Mouse (Mus musculus): Measurements from ENCODE around the gene Enox1. TPM values are rescaled to one million over a fixed set of nuclear protein-coding genes. Genes with fewer than 3 reads are reported as not detected.
"Not testable (repeated sequence)": the region's sequence is repeated elsewhere in the genome, so short reads cannot be mapped to it uniquely, and the experiment has no call there.

Gene Enox1
- total and polyA plus RNA-seq, 2 experiments from 2014 or later: 29.1 to 42.7 TPM

DNA sequence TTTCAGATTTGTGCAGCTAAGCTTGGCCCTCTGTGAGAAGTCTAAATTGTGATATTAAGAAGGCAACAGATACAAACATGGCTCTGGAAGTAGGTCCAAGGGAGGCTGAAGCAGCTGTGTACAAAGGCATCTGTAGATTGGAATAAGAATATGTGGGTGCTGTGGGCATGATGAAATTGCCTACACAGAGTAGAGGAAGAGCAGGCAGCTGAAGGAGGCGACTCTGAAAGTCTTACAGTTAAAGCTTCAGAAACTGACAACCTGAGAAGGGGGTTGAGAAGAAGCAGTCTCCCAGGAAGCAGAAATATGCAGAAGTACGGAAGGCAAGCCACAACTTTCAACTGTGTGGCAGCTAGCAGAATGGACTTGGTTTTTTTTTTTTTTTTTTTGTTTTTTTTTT lies 380.0 kb downstream of the Enox1 start:
- no peak overlapping the region for H3K4me2 ChIP-seq (ENCODE audit: low read depth, low read length)
- no peaks in the 10 kb centered on the region for H3K4me1 ChIP-seq (ENCODE audit: insufficient read depth, low read length)
- no peaks in the 10 kb centered on the region for H3K27me3 ChIP-seq (ENCODE audit: insufficient read depth, low read length)
- H3K27ac ChIP-seq: no peak overlapping the region
- ATAC-seq (no peak), DNase-seq (ENCODE audit: low spot score) (no peak)
- no peaks in the 10 kb centered on the region for H3K9me3 ChIP-seq (ENCODE audit: low read length)
- no peak overlapping the region for H3K9ac ChIP-seq (replicated peaks; ENCODE audit: low read length)
- TF ChIP-seq CTCF (IDR thresholded peaks at IDR 0.05; ENCODE audit: low read depth): no peak
- WGBS: 82% methylated on average over 2 of the region's 2 CpGs
- no peaks in the 10 kb centered on the region for H3K36me3 ChIP-seq (ENCODE audit: insufficient read depth, low read length)
- no peak overlapping the region for H3K4me3 ChIP-seq (ENCODE audit: low read length)

- not testable (repeated sequence) for H3K27ac ChIP-seq; H3K9ac ChIP-seq (replicated peaks; ENCODE audit: low read length); H3K4me3 ChIP-seq (ENCODE audit: low read length); DNase-seq (ENCODE audit: low spot score); H3K36me3 ChIP-seq (ENCODE audit: insufficient read depth, low read length); H3K4me1 ChIP-seq (ENCODE audit: insufficient read depth, low read length); H3K9me3 ChIP-seq (ENCODE audit: low read length); H3K27me3 ChIP-seq (ENCODE audit: insufficient read depth, low read length); H3K4me2 ChIP-seq (ENCODE audit: low read depth, low read length)
- ATAC-seq: 0 out of 2 replicates have a peak, but pooled peaks have one; percentile 35
- 73% methylated on average over 21 of the region's 21 CpGs for WGBS
These were observed 383.0 kb downstream of the Enox1 start for GRCm38 (mm10) chr14:77539563-77539962.

GRCm38 (mm10) chr14:77541925-77542324 lies 385.4 kb downstream of the Enox1 start:
- H3K9me3 ChIP-seq (ENCODE audit: low read length): no peaks in the 10 kb centered on the region
- no peaks in the 10 kb centered on the region for H3K27me3 ChIP-seq (ENCODE audit: insufficient read depth, low read length)
- no peak for ATAC-seq
- no peak overlapping the region for H3K9ac ChIP-seq (replicated peaks; ENCODE audit: low read length)
- no peak overlapping the region for H3K27ac ChIP-seq
- TF ChIP-seq CTCF (IDR thresholded peaks at IDR 0.05; ENCODE audit: low read depth): no peak
- H3K4me2 ChIP-seq (ENCODE audit: low read depth, low read length): no peak overlapping the region
- no peaks in the 10 kb centered on the region for H3K36me3 ChIP-seq (ENCODE audit: insufficient read depth, low read length)
- DNase-seq (ENCODE audit: low spot score): no peak
- H3K4me3 ChIP-seq (ENCODE audit: low read length): no peak overlapping the region
- WGBS: 82% methylated on average over 7 of the region's 7 CpGs
- H3K4me1 ChIP-seq (ENCODE audit: insufficient read depth, low read length): no peaks in the 10 kb centered on the region

GRCm38 (mm10) chr14:77546531-77547274 lies 390.1 kb downstream of the Enox1 start:
- Histone ChIP-seq H3K9ac (replicated peaks; ENCODE audit: low read length) (no peak overlapping the region), H3K9me3 (ENCODE audit: low read length) (no peaks in the 10 kb centered on the region), H3K36me3 (ENCODE audit: insufficient read depth, low read length) (no peaks in the 10 kb centered on the region), H3K4me3 (ENCODE audit: low read length) (no peak overlapping the region), H3K27me3 (ENCODE audit: insufficient read depth, low read length) (no peaks in the 10 kb centered on the region), H3K27ac (no peak overlapping the region), H3K4me2 (ENCODE audit: low read depth, low read length) (no peak overlapping the region), H3K4me1 (ENCODE audit: insufficient read depth, low read length) (no peaks in the 10 kb centered on the region)
- DNase-seq (ENCODE audit: low spot score) (no peak), ATAC-seq (no peak)
- no peak for TF ChIP-seq CTCF (IDR thresholded peaks at IDR 0.05; ENCODE audit: low read depth)
- WGBS: 87% methylated on average over 8 of the region's 8 CpGs

DNA sequence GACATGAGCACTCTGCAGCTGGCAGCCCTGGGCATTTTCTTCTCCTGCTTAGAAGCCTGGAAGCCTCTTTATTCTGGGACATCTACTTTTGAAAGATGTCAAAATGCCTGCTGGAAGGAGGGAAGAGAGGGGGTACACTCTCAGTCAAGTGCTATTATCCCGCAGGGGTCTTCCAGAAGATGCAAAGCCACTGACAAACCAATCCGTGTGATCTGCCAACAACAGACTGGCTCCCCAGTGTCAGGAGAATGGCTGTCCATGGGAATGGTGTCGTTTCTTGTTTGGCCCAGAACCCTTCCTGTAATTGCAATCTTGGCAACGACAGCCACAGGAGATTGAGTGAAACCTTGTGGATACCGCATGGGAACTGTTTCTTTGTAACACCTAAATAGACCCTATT lies 390.8 kb downstream of the Enox1 start:
- H3K27ac ChIP-seq: no peak overlapping the region
- H3K4me1 ChIP-seq (ENCODE audit: insufficient read depth, low read length): no peaks in the 10 kb centered on the region
- no peak for DNase-seq (ENCODE audit: low spot score)
- H3K4me2 ChIP-seq (ENCODE audit: low read depth, low read length): no peak overlapping the region
- no peaks in the 10 kb centered on the region for H3K36me3 ChIP-seq (ENCODE audit: insufficient read depth, low read length)
- TF ChIP-seq CTCF (IDR thresholded peaks at IDR 0.05; ENCODE audit: low read depth): no peak
- no peaks in the 10 kb centered on the region for H3K27me3 ChIP-seq (ENCODE audit: insufficient read depth, low read length)
- no peaks in the 10 kb centered on the region for H3K9me3 ChIP-seq (ENCODE audit: low read length)
- no peak overlapping the region for H3K4me3 ChIP-seq (ENCODE audit: low read length)
- H3K9ac ChIP-seq (replicated peaks; ENCODE audit: low read length): no peak overlapping the region
- ATAC-seq: no peak
- 57% methylated on average over 5 of the region's 5 CpGs for WGBS

DNA sequence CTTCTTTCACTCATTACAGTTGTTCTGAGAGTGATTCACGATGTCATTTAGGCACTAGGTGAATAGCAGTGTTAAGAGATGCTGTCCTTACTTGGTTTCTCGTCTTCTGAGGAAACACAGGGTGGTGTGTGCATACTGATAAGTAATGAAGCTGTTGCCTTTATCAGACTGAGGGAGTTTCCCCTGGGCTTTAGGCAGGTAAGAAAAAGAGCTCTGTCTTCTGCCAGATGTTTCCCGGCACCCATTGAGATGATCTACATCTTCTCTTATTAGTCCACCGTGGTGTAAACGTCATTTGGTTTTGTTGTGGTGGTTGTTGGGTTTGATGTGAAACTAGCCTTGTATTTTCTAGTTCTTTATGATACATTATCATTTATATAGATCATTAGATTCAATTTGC lies 392.4 kb downstream of the Enox1 start:
- no peaks in the 10 kb centered on the region for H3K4me1 ChIP-seq (ENCODE audit: insufficient read depth, low read length)
- H3K4me3 ChIP-seq (ENCODE audit: low read length): no peak overlapping the region
- 84% methylated on average over 5 of the region's 5 CpGs for WGBS
- H3K4me2 ChIP-seq (ENCODE audit: low read depth, low read length): no peak overlapping the region
- no peaks in the 10 kb centered on the region for H3K9me3 ChIP-seq (ENCODE audit: low read length)
- H3K27ac ChIP-seq: no peak overlapping the region
- ATAC-seq (no peak), DNase-seq (ENCODE audit: low spot score) (no peak)
- no peaks in the 10 kb centered on the region for H3K36me3 ChIP-seq (ENCODE audit: insufficient read depth, low read length)
- H3K27me3 ChIP-seq (ENCODE audit: insufficient read depth, low read length): no peaks in the 10 kb centered on the region
- H3K9ac ChIP-seq (replicated peaks; ENCODE audit: low read length): no peak overlapping the region
- no peak for TF ChIP-seq CTCF (IDR thresholded peaks at IDR 0.05; ENCODE audit: low read depth)

DNA sequence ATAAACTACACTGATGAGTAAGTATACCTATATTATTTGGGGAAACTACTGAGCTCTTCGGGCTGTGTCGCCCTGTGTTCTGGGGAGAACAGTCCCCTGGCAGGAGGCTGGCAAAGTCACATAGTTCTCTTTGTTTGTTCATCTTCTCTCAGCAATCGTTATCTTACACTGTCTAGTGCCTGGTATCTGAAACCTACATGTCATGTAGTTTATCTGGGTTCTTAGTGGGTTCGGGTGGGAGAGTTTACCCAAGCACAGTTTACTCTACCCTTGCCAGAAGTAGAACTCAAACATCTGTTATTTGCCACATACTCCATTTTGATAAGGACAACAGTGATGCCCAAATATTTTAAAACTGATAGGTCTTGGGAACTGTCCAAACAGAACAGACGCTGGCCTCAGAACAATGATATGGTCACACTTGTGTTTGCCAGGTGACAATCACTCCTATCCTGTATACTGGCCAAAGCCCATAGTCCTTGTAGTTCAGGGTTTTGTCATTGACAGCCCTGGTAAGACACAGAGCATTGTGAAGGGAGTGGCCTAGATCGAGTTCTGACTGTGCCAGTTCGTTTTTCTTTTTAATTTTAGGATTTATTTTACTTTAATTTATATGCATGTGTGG lies 401.0 kb downstream of the Enox1 start:
- Histone ChIP-seq H3K27me3 (ENCODE audit: insufficient read depth, low read length) (no peaks in the 10 kb centered on the region), H3K4me2 (ENCODE audit: low read depth, low read length) (no peak overlapping the region), H3K9ac (replicated peaks; ENCODE audit: low read length) (no peak overlapping the region), H3K9me3 (ENCODE audit: low read length) (no peaks in the 10 kb centered on the region), H3K4me3 (ENCODE audit: low read length) (no peak overlapping the region), H3K27ac (no peak overlapping the region), H3K36me3 (ENCODE audit: insufficient read depth, low read length) (no peaks in the 10 kb centered on the region), H3K4me1 (ENCODE audit: insufficient read depth, low read length) (no peaks in the 10 kb centered on the region)
- ATAC-seq: no peak
- no peak for DNase-seq (ENCODE audit: low spot score)
- 79% methylated on average over 7 of the region's 7 CpGs for WGBS
- TF ChIP-seq CTCF (IDR thresholded peaks at IDR 0.05; ENCODE audit: low read depth): no peak

All from hindbrain, postnatal 0 days (tissue).